Mouse (Mus musculus) testis, postnatal 10 days (tissue): ENCODE data around the gene Aup1.

Source experiments
- DNase-seq: peaks from one replicate; pipeline ENCODE4 v3.0.0; 2021; ENCODE audit warnings: low spot score

Gene Aup1

DNA sequence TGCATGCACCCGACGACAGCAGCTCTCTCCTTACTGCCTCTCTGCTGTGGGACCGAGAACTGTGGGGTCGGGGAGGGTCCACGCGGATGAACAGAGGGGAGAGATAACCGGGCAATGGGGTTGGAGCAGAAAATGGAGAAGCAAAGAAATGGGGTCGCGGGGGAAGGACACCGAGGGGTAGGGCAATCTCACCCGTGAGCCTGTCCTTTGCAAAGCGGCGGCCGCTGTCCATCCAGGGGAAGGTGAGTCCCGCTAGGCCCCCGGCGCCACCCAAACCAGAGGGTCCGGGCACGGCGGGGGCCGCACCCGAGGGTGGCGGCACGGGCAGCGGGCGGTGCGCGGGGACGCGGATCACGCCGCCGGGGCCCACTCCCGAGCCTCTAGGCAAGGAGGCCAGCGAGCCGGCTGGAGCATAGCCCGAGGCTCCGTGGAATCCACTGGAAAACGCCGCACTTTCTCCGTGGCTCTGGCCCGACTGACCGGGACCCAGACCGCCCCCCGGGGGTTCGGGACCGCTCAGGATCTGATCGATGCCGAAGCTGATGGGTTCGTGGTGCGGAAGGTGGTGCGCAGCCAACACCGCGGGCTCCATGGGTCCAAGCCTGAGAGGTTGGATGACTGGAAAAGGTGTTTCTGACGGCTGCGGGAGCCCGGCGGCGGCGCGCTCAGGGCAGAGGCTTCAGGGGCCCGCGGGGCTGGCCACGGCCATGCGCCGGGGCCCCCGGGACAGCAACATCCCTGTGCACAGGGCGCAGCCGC, 15.3 kb downstream of the Aup1 start:
- no peak for DNase-seq

DNA sequence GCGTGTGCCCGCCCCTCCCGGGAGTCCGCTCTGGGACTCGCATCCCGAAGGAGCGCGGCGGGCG, 15.8 kb downstream of the Aup1 start, which contains the start of gene Tlx2:
Tlx2 (minus strand) TSS at position 47 of the 64 bp plus-strand sequence.
- no peak for DNase-seq

DNA sequence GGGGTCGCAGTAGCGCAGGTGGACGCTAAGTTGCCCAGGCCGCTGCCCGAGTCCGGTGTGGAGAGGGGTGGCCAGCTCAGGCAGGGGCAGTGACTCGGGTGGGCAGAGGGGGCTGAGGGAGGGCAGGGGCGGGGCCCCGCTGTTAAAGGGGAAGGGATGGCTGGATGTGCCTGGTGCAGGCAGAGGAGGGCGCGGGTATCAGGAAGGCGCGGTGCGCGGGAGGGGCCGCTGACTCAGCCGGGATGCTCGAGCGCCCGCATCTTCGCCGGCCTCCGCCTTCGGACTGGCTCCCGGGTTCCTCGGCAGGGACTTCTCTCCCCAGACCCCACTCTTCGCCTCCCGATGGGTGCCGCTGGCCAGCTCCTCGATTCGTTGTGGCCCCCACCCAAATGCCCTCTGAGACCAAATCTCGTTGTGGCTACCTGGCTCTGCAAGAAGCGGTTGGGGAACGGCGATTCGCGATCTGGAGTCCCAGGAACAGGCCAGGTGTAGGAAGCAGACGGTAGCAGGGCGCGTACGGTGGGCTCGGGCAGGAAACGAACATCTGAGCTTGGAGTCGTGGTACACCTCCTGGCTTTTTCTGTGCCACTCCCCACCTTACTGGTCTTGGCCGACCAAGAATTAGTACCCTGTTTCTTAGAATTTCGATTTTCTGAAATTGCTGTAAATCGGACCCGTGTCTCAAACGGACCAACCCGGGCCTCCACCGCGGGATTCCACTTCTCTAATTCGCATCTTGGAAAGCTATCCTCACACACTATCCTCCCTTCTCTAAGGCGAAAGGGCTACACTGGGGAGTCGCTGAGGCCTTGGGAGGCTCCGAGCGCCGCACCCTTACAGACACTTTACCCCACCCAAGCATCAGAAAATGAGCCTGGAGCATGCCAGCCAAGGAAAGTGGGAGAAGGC, 16.2 kb downstream of the Aup1 start:
- DNase-seq = no peak

DNA sequence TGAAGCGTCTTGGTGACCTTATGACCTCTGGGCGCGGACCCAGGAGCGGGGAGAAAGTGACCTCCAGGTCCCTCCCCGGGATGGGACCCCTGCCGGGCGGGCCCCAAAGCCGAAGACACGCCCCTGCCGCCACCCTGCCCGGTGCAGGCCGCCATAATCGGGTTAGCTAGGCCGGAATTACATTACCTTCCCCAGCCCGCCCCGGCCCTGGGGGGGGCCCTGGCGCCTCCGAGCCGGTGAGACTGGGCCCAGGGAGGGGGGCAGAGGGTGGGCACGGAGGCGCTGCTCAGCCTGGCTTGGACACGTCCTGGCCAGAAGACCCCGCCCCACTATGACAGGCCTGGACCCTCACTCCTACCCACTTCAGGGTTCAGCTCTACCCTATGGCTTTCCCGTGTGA, 16.9 kb downstream of the Aup1 start:
- peak; percentile 69 for DNase-seq

DNA sequence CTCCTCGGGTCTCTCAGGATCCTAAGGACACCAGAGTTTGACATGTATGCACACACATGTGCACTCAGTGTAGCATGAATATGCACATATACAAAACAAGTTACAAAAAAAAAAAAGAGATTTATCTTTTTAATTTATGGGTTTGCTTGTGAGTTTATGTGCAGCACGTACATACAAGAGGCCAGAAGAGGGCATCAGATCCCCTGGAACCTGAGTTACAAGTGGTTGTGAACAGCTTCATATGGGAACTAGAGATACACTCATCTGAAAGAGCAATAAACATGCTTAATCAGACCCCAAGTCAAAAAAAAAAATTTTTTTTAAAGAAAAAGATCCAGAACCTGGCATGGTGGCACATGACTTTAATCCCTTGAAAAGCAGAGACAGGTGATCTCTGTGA, 20.7 kb downstream of the Aup1 start:
- DNase-seq = no peak

DNA sequence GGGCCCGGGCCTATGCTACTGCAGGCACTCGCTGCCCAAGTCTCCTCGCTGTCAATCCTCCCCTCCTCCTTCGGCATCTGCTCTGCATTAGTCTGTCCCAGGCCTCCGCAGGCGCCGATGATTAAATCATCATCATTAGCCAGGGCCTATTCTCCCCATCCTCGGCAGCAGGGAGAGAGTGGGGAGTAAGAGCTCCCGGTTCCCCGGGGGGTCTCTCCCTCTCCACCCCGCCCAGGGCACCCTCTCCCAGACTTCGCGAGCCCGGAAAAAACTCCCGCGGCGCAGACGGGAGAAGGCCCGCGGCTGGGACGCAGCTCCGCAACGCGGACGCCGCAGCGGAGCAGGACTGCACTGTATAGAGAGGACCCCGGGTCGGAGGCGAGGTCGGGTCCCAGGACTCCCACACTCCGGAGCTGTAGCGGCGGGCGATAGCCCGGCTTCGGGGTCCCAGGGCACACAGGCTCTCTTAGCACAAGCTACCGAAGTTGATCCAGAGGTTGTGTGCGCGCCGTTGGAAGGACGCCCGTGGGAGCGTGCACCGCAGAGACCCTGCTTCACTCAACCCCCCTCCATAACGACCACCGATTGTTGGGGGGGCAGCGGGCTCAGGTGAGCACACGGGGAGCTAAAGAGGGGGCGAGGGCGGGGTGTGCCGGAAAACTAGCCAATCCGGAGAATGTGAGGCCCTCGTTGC, 23.5 kb downstream of the Aup1 start, which contains the start of gene Pcgf1:
Pcgf1 (plus strand) TSS at position 240 of the 694 bp plus-strand sequence.
- peak; percentile 64 for DNase-seq

DNA sequence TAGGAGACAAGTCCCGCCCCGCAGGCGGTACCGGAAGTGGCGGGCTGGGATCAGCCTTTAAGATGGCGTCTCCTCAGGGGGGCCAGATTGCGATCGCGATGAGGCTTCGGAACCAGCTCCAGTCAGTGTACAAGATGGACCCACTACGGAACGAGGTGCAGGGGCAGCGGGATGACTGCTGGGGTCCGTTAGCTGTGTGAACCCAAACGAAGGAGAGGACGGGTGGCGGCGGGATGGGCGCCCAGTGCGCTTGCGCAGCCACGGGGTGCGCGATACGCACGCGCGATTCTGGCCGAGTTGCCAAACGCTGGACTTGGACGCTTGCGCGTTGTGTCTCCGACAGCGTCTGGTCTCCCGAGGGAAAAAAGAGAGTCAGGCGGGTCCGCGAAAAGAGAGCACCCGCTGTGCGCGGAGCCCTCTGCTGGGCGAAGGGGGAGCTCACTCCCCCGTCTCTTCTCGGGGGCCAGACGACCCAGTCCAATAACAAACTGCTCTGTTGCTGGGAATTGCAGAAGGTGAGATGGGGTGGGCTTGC, 24.1 kb downstream of the Aup1 start:
- DNase-seq = peak; percentile 100

DNA sequence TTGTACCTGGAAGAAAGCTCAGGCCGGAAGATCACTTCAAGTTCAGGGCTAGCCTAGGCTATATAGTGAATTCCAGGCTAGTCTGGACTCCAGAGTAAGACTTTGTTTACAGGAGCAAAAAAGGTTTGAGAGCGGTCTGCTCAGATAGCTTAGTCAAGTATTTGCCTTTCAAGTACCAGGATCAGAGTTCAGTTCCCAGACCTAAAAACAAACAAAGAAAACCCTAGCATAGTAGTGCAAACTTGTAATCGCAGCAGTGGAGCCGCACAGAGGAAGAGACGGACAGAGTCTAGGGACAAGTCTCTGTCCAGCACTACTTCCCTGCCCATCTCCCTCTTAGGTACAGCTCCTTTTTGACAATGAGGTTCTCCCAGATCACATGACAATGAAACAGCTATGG, 25.9 kb downstream of the Aup1 start:
- no peak for DNase-seq

DNA sequence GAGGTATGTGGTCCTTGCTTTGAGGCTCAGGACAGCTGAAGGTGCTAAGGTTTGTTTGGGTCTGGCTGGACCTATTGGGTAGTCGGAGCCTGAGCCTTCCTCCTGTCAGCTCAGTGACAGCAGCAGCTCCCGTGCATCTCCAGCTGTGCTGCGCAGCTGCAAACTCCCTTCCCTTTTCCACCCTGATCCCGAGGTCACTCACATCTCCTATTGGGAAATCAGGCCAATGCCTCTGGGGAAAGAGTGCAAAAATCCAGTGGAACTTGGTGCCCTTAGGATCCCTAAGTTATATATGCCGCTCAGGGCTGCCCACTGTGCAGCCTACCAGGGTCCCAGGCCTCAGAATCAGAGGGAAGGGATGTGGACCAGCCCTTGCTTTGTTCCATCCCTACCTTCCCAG, 29.2 kb downstream of the Aup1 start:
- no peak for DNase-seq

DNA sequence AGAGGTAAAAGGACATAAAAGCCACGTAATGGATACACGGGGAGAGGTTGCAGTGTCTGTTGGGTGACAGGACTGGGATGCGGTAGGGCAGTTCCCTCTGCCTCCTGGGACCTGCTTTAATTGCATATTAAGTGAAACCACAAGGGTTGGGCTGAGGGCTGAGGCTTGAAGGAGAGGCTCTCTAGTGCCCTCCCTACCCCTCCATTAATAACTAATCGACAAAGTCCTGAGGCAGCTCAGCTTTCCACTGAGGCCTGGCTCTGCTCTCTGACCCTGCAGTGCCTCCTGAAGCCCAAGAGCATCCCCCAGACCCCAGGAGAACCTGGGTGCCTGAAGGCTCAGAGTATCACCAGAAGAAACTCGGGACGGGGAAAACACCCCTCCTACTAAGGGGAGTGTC, 30.2 kb downstream of the Aup1 start:
- DNase-seq = no peak

DNA sequence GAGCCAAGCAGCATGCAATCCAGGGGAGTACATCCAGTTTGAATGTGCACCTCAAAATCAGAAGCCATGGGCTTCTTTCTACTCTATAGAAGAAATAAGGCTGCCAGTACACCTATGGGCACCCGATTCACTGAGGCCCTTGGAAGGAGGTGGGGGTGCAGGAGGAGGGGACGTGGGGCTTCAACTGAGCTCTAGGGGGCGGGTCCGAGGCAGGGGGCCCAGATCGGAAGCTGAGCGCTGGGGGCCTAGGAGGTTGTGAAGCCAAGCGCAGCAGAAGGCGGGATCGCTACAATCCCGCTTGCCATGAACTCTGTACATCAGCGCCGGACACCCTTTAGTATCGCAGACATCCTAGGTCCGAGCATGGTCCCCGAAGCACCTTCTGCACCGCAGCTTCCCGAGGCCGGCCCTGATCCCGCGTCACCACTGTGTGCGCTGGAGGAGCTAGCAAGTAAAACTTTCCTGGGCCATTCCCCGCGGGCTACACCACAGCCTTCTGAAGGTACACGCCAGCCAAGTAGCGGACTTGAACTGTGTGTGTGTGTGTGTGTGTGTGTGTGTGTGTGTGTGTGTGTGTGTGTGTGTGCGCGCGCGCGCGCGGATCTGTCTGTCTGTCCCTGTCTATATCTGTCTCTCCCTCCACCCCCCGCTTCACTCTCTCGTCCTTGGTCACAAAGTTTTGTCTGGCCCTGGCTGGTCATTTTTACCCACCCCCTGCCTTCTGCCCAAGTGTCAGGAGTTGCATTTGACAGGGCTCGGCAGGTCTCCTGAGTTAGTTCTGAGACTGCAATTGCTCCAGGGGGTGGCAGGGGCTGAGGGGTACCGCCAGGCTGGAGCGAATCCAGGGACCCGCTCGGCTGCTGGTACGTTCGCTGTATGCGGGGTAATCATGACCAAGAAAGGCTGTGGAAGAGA, 32.1 kb downstream of the Aup1 start, which contains the start of gene Lbx2:
Lbx2 (plus strand) TSS at position 247 of the 915 bp plus-strand sequence.
- DNase-seq = peak; percentile 57

DNA sequence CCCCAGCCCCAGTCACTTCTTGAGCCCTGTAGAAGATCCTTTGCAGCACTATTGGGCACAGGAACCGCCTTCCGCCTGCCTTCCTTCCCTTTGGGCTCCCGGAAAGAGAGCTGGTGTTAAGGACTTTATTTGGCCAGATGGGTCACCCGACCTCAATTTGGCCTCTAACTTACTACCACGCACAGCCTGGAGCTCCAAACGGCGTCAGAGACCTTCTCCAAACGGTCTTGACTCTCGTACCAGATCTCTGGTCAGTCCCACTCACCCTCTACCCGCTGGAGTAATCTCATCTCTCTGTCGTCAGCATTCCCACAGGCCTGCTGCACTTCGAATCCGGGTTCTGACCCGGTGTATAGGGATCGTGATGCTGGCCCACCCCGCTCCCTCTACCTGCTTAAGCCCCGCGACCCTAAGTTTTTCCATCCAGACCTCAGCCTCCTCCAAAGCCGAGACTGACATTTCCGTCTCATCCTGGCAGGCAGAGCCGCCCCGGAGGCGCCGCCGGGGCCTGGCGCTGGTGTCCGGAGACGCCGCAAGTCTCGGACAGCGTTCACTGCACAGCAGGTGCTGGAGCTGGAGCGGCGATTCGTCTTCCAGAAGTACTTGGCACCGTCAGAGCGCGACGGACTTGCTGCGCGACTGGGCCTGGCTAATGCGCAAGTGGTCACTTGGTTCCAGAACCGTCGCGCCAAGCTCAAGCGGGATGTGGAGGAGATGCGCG, 33.0 kb downstream of the Aup1 start:
- DNase-seq = peak; percentile 63

DNA sequence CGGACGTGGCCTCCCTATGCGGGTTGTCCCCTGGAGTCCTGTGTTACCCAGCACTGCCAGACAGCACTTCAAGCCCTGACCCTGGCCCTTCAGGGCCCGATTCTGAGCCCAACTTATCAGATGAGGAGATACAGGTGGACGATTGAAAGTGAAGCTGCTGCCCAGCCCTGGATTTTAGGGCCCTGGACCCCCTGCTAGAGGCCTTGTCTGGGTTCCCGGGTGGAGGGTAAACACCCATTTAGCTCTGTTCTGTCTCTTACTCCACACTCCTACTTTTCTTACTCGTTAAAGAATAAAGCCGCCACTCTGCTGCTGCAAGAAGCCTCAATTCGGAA, 33.6 kb downstream of the Aup1 start:
- DNase-seq = no peak

DNA sequence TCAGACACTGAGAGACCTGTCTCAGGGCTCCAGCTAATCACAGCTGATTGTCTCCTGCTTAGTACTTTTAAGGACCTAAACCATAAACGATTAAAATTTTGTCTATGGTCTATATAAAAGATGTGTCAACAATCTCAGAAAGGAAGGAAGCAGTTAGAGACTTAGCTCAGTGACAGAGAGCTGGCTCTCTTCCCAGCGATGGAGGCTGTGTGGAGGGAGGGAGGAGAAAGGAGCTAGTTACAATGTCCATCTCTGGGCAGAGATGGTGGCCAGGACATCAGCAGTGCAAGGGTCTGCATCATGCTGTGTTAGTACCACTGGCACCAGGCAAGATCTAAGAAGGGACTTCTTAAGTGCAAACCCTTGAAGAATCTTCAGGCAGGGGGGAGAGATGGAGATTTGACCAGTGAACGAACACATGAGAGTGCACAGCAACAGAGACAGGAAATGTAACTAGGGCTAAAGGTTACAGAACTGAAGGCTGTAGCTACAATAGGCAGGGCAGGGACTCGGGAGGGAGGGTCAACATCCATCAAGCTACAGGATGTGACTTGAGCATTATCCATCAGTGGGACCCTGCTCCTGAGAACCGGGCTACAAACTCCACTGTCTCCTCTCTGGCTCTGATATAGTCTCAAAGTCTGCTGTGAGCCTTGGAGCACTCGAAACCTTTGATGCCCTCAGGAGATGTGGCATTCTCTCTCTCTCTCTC, 38.3 kb downstream of the Aup1 start:
- DNase-seq = no peak

DNA sequence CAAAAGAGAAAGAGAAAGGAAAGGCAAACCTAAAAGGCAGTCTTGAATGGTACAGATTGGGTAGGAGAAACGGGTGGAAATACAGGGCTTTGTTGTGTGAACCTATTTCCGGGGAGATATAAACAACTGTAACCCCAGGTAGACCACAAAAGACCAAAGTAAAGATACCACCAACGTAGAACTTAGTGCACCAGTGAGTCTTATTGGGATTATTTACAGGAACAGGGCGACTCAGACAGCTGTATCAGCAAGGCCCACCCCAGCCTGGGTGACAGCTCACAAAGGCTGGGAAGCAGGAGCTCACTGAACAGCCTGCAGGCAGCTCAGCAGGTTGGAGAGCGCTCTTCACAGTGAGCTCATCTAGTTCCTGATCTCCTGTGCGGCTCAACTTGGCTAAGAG, 41.6 kb downstream of the Aup1 start:
- DNase-seq = no peak

DNA sequence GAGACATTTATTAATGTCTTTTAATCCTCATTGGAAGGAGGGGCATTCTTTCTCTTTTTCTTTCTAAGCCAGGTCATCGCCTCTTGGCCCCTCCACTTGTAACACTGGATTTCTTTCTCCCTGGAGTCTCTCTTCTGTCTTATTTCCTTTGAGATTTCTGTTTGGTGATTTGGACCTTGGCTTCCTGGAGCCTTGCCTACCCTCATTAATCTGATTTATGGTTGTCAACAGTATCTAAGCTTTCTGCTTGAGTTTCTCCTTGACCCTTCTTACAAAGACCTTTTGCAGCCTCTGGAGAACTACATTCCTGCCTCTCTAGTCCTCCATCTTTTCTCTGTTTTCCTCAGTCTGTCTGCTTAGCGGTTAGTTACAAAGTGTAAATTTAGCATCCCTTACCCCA, 44.1 kb downstream of the Aup1 start:
- no peak for DNase-seq

DNA sequence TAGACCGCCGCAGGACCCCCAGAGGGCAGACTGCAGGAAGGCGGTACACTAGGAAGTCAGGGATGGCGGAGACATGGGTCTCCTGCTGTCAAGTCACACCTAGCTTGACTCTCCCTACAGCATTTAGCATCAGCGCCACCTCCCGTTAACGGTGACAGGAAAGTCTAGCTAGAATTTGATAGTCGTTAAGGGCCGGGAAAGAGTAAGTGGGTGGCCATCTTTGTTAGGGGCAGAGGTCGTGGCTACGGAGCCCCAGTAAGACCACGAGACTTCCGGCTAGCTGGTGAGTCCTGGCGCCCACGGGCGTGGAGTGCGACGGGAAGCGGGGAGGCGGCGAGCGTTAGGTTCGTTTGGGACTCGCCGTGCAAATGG, 47.0 kb downstream of the Aup1 start, which contains the start of the genes Ccdc142 and Gm42688:
Ccdc142 (plus strand) TSS at position 286 of the 372 bp plus-strand sequence.
Gm42688 (plus strand) TSS at position 302 of the 372 bp plus-strand sequence.
- peak; percentile 90 for DNase-seq

DNA sequence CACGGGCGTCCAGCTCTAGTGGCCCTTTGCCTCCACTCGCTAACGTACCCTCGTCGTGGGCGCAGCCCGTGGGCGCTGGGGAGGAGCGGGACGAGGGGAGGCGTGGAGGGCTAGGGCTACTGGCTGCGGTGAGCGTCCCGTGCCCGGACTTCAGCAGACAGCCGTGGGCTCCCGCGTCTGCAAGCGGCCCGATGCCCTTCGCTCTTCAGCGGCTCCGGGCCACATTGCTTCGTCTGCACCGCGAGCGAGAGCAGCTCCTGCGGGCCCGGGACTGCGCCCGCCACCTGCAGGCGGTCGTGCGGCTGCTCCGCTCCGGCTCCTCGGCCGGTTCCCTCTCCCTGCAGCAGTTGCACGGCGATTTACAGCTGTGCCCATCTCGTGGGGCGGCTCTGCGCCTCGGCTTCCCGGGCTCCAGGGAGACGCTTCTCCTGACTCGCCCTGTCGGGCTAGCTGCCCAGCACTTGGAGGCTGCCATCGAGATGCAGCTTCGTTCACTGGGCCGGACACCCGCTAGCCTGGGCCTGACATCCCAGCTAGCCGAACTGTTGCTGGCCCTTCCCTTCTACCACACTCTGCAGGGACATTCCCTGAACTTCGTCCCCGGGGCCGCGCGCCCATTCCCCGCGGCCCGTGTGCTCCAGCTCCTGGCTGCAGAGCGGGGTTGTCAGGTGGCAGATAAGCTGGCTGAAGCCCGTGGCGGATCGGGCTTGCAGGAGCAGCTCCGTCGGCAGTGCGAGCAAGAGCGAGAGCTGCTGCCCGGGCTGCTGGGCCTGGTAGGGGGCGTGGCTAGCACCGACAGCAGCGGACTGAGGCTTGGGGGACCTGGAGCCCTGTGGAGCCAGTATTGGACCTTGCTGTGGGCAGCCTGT, 47.6 kb downstream of the Aup1 start:
- peak; percentile 80 for DNase-seq

DNA sequence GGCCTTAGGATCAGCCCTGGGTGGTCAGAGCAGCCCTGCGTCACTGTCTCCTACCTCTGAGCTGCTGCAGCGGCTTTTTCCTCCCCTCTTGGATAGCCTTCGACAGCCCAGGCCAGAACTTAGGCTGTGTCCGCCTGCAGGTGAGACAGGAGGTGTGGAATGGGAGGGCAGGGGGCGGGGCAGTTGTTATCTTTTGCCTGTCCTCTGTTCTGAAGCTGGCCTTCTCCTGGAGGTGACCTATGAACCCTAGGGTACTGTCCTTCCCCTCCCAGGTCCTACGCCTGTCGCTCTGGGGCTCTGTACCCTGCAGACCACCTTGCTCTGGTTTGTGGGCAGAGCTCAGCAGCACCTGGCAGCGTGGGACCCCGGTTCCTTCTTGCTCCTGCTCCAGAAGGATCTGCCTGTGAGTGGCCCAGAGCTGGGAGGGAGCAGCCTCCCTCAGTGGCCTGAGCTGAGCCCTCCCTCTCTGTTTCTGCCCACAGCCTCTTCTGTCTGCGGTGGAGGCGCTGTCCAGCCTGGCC, 48.9 kb downstream of the Aup1 start:
- DNase-seq = no peak
